Mouse (Mus musculus): Measurements from ENCODE around the gene Ints6. TPM values are rescaled to one million over a fixed set of nuclear protein-coding genes. Genes with fewer than 3 reads are reported as not detected.

Ints6 gene
- total and polyA plus RNA-seq, 3 experiments: 15.9 to 191 (median 145) TPM

DNA sequence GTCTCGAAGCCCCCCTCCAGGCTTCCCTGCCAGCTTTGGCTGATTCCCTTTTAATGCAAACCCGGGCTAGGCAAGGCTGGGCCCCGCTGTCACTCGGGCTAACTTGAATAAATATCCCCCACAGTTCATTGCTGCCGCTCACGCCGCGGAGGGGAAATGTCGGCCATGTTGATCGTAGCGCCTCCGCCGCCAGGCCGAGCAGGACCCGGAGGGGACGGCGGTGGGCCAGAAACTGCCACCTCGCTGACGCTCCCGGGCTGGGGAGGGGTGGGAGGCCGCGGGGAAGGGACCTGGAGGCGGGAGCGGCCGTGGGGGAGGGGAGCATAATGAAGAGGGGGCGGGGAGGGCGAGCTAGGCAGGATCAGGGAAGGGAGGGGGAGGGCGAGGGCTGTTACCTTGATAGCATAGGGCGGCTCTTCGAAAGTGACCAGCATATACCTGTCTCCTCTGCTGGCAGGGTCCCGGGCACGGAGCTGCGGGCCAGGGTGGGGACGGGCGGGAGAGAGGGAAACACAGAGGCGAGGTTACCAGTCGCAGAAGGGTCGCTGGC, 1.1 kb downstream of the Ints6 start:
- peak; percentile 62 for DNase-seq (ENCODE audit: low spot score)
- H3K4me3 ChIP-seq (ENCODE audit: low read depth, low read length): peak overlapping the region; percentile 91
- H3K27me3 ChIP-seq (ENCODE audit: insufficient read depth, low read length): no peaks in the 10 kb centered on the region
- no peaks in the 10 kb centered on the region for H3K9me3 ChIP-seq (replicated peaks)
- no peak for TF ChIP-seq CTCF (IDR thresholded peaks at IDR 0.05; ENCODE audit: low read depth, low read length)
- no peak for TF ChIP-seq GATA2 (IDR thresholded peaks at IDR 0.05; ENCODE audit: borderline replicate concordance, low read depth, low read length)
- no peak for TF ChIP-seq TAL1 (conservative IDR thresholded peaks at IDR 0.05; ENCODE audit: low read depth, low read length)
- peak; percentile 89; the same call in 1 of the 2 replicates for TF ChIP-seq POLR2AphosphoS5 (IDR thresholded peaks at IDR 0.05; ENCODE audit: insufficient replicate concordance, low read depth, low read length)
- TF ChIP-seq GATA1 (IDR thresholded peaks at IDR 0.05; ENCODE audit: borderline replicate concordance, low read length): no peak
- H3K4me1 ChIP-seq (ENCODE audit: insufficient read depth, low read depth, low read length): peaks cover 50% of the 10 kb centered on the region
- no peak for ATAC-seq (ENCODE audit: extremely low read depth, insufficient number of reproducible peaks, low FRiP score, poor library complexity, severe bottlenecking)
- H3K36me3 ChIP-seq (replicated peaks): peaks cover 27% of the 10 kb centered on the region

DNA sequence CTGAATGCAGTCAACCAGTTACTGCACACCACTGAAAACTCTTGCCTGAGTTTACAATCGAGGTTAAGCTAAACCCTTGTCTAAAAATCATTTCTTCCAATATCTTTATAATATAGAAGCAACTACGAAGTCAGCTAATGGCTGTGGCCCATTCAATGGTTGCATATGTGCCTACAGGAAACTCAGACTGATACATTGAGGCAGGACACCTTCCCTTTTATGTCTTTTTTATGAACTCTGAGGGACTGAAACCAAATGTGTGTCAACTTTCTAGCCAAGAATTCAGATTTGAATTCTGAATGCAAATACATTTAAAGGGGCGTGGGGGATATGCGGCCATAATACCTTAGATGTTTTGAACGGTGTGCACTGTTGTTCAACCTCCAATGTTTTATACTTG, 2.3 kb downstream of the Ints6 start:
- no peak overlapping the region; the same call in 1 of the 2 replicates for H3K4me3 ChIP-seq (ENCODE audit: low read depth, low read length)
- no peaks in the 10 kb centered on the region for H3K27me3 ChIP-seq (ENCODE audit: insufficient read depth, low read length)
- H3K9me3 ChIP-seq (replicated peaks): no peaks in the 10 kb centered on the region
- TF ChIP-seq TAL1 (conservative IDR thresholded peaks at IDR 0.05; ENCODE audit: low read depth, low read length): no peak
- no peak for TF ChIP-seq POLR2AphosphoS5 (IDR thresholded peaks at IDR 0.05; ENCODE audit: insufficient replicate concordance, low read depth, low read length)
- no peak for TF ChIP-seq GATA1 (IDR thresholded peaks at IDR 0.05; ENCODE audit: borderline replicate concordance, low read length)
- no peak for TF ChIP-seq CTCF (IDR thresholded peaks at IDR 0.05; ENCODE audit: low read depth, low read length)
- no peak for ATAC-seq (ENCODE audit: extremely low read depth, insufficient number of reproducible peaks, low FRiP score, poor library complexity, severe bottlenecking)
- peaks cover 34% of the 10 kb centered on the region for H3K36me3 ChIP-seq (replicated peaks)
- DNase-seq (ENCODE audit: low spot score): no peak
- H3K4me1 ChIP-seq (ENCODE audit: insufficient read depth, low read depth, low read length): peaks cover 49% of the 10 kb centered on the region

GRCm38 (mm10) chr14:62755095-62755640, 5.8 kb downstream of the Ints6 start:
- TF ChIP-seq TAL1 (conservative IDR thresholded peaks at IDR 0.05; ENCODE audit: low read depth, low read length) (no peak), CTCF (IDR thresholded peaks at IDR 0.05; ENCODE audit: low read depth, low read length) (no peak), POLR2AphosphoS5 (IDR thresholded peaks at IDR 0.05; ENCODE audit: insufficient replicate concordance, low read depth, low read length) (no peak), GATA1 (IDR thresholded peaks at IDR 0.05; ENCODE audit: borderline replicate concordance, low read length) (no peak), GATA2 (IDR thresholded peaks at IDR 0.05; ENCODE audit: borderline replicate concordance, low read depth, low read length) (no peak)
- DNase-seq (ENCODE audit: low spot score) (no peak), ATAC-seq (ENCODE audit: extremely low read depth, insufficient number of reproducible peaks, low FRiP score, poor library complexity, severe bottlenecking) (no peak)

DNA sequence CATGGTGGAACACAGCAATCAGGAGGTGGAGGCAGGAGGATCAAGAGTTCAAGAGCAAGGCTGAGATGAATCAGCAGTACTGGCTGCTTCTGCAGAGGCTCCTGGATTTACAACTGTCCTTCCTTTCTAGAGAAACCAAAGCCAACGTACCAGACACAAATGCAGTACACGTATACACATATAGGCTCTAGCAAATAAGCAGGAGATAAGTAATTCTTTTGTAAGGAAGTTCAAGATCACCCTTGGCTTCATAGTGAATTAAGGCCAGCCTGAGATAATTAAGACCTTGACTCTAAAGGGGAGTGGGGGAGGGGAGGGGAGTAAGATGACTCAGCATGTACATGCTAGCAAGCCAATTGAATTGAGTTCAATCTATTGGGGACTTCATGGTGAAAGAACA, 9.5 kb downstream of the Ints6 start:
- H3K9me3 ChIP-seq (replicated peaks): no peaks in the 10 kb centered on the region
- H3K27me3 ChIP-seq (ENCODE audit: insufficient read depth, low read length): no peaks in the 10 kb centered on the region
- ATAC-seq (ENCODE audit: extremely low read depth, insufficient number of reproducible peaks, low FRiP score, poor library complexity, severe bottlenecking) (peak; percentile 55), DNase-seq (ENCODE audit: low spot score) (no peak)
- H3K4me3 ChIP-seq (ENCODE audit: low read depth, low read length): no peak overlapping the region; the same call in 1 of the 2 replicates
- H3K36me3 ChIP-seq (replicated peaks): peaks cover 31% of the 10 kb centered on the region
- peaks cover 32% of the 10 kb centered on the region for H3K4me1 ChIP-seq (ENCODE audit: insufficient read depth, low read depth, low read length)
- no peak for TF ChIP-seq GATA2 (IDR thresholded peaks at IDR 0.05; ENCODE audit: borderline replicate concordance, low read depth, low read length)
- TF ChIP-seq GATA1 (IDR thresholded peaks at IDR 0.05; ENCODE audit: borderline replicate concordance, low read length): no peak
- no peak for TF ChIP-seq TAL1 (conservative IDR thresholded peaks at IDR 0.05; ENCODE audit: low read depth, low read length)
- TF ChIP-seq CTCF (IDR thresholded peaks at IDR 0.05; ENCODE audit: low read depth, low read length): no peak
- no peak for TF ChIP-seq POLR2AphosphoS5 (IDR thresholded peaks at IDR 0.05; ENCODE audit: insufficient replicate concordance, low read depth, low read length)

More at GRCm38 (mm10) chr14:62755095-62755640, 5.8 kb downstream of the Ints6 start:
- Histone ChIP-seq H3K27me3 (ENCODE audit: insufficient read depth, low read length) (no peaks in the 10 kb centered on the region), H3K4me3 (ENCODE audit: low read depth, low read length) (no peak overlapping the region), H3K4me1 (ENCODE audit: insufficient read depth, low read depth, low read length) (peaks cover 52% of the 10 kb centered on the region), H3K36me3 (replicated peaks) (peaks cover 36% of the 10 kb centered on the region), H3K9me3 (replicated peaks) (no peaks in the 10 kb centered on the region)

DNA sequence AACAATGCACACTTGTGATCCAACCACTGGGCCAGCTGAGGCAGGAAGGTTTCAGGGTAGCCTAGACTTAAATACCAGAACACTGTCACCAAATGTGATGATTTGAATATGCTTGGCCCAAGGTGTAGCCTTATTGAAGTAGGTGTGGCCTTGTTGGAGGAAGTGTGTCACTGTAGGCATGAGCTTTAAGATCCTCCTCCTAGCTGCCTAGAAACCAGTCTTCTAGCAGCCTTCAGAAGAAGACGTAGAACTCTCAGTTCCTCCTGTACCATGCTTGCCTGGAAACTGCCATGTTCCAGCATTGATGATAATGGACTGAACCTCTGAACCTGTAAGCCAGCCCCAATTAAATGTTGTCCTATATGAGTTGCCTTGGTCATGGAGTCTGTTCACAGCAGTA, 25.3 kb downstream of the Ints6 start:
- peaks cover 14% of the 10 kb centered on the region for H3K4me1 ChIP-seq (ENCODE audit: insufficient read depth, low read depth, low read length)
- H3K9me3 ChIP-seq (replicated peaks): no peaks in the 10 kb centered on the region
- H3K27me3 ChIP-seq (ENCODE audit: insufficient read depth, low read length): no peaks in the 10 kb centered on the region
- ATAC-seq (ENCODE audit: extremely low read depth, insufficient number of reproducible peaks, low FRiP score, poor library complexity, severe bottlenecking): no peak
- H3K36me3 ChIP-seq (replicated peaks): peaks cover 68% of the 10 kb centered on the region
- no peak for DNase-seq (ENCODE audit: low spot score)
- H3K4me3 ChIP-seq (ENCODE audit: low read depth, low read length): no peak overlapping the region
- TF ChIP-seq GATA2 (IDR thresholded peaks at IDR 0.05; ENCODE audit: borderline replicate concordance, low read depth, low read length) (no peak), CTCF (IDR thresholded peaks at IDR 0.05; ENCODE audit: low read depth, low read length) (no peak), GATA1 (IDR thresholded peaks at IDR 0.05; ENCODE audit: borderline replicate concordance, low read length) (no peak), POLR2AphosphoS5 (IDR thresholded peaks at IDR 0.05; ENCODE audit: insufficient replicate concordance, low read depth, low read length) (no peak), TAL1 (conservative IDR thresholded peaks at IDR 0.05; ENCODE audit: low read depth, low read length) (no peak)

DNA sequence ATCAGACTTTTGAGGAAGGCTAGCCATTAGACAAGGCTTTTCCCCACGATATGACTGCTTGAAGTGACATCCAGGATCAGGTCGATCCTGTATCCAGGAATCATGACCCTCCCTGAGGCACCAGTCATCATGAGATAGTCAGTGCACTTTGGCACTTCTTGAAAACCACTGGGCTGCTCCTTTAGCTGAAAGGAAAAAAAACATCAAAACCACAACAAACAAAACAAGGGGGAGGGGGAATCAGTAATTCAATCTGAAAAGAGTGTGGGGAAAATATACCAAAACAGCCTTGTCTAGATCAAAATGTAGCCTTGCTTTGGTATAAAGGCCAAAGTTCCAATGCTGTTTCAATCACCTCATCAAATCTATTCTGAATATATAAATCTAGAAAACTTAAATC, 27.3 kb downstream of the Ints6 start:
- TF ChIP-seq TAL1 (conservative IDR thresholded peaks at IDR 0.05; ENCODE audit: low read depth, low read length): no peak
- no peak for TF ChIP-seq GATA2 (IDR thresholded peaks at IDR 0.05; ENCODE audit: borderline replicate concordance, low read depth, low read length)
- TF ChIP-seq POLR2AphosphoS5 (IDR thresholded peaks at IDR 0.05; ENCODE audit: insufficient replicate concordance, low read depth, low read length): no peak
- no peak for TF ChIP-seq GATA1 (IDR thresholded peaks at IDR 0.05; ENCODE audit: borderline replicate concordance, low read length)
- no peak for TF ChIP-seq CTCF (IDR thresholded peaks at IDR 0.05; ENCODE audit: low read depth, low read length)
- no peak for ATAC-seq (ENCODE audit: extremely low read depth, insufficient number of reproducible peaks, low FRiP score, poor library complexity, severe bottlenecking)
- no peak for DNase-seq (ENCODE audit: low spot score)
- peaks cover 9% of the 10 kb centered on the region for H3K4me1 ChIP-seq (ENCODE audit: insufficient read depth, low read depth, low read length)
- H3K9me3 ChIP-seq (replicated peaks): no peaks in the 10 kb centered on the region
- H3K27me3 ChIP-seq (ENCODE audit: insufficient read depth, low read length): no peaks in the 10 kb centered on the region
- no peak overlapping the region for H3K4me3 ChIP-seq (ENCODE audit: low read depth, low read length)
- H3K36me3 ChIP-seq (replicated peaks): peaks cover 68% of the 10 kb centered on the region

All from G1E (cell line).